Mouse (Mus musculus) forebrain, embryonic 15.5 days (tissue): ENCODE measurements around the gene Ttll12. TPM values are rescaled to one million over a fixed set of nuclear protein-coding genes. Genes with fewer than 3 reads are reported as not detected.

ENCODE experiments used
- ATAC-seq: fragments of 200-750 bp; cut with Nextera tagmentation; replicated peaks from 2 replicates; pipeline ENCODE4 v1.8.0; 2017; ENCODE audit warnings: mild to moderate bottlenecking, moderate TSS enrichment, moderate library complexity
- H3K27ac ChIP-seq: fragments of 300-500 bp; sonication (generic); replicated peaks from 2 replicates; pipeline ENCODE4 v1.5.1; 2015; ENCODE audit warnings: mild to moderate bottlenecking, inconsistent platforms
- H3K27me3 ChIP-seq: fragments of 300-500 bp; sonication (generic); 2 replicates; pipeline ENCODE4 v1.6.1; 2015; ENCODE audit warnings: inconsistent platforms
- H3K36me3 ChIP-seq: fragments of 300-500 bp; sonication (generic); 2 replicates; pipeline ENCODE4 v1.6.1; 2015; ENCODE audit warnings: mild to moderate bottlenecking, inconsistent platforms
- H3K4me1 ChIP-seq: fragments of 300-500 bp; sonication (generic); 2 replicates; pipeline ENCODE4 v1.6.1; 2015; ENCODE audit warnings: inconsistent platforms
- H3K4me2 ChIP-seq: fragments of 300-500 bp; sonication (generic); replicated peaks from 2 replicates; pipeline ENCODE4 v1.6.1; 2015; ENCODE audit warnings: mild to moderate bottlenecking, inconsistent platforms
- H3K4me3 ChIP-seq: fragments of 300-500 bp; sonication (generic); 2 replicates; pipeline ENCODE4 v1.5.1; 2015; ENCODE audit warnings: mild to moderate bottlenecking, inconsistent platforms
- H3K9ac ChIP-seq: fragments of 300-500 bp; sonication (generic); replicated peaks from 2 replicates; pipeline ENCODE4 v1.6.1; 2015; ENCODE audit warnings: mild to moderate bottlenecking, inconsistent platforms
- H3K9me3 ChIP-seq: fragments of 300-500 bp; sonication (generic); 2 replicates; pipeline ENCODE4 v1.6.1; 2016; ENCODE audit warnings: inconsistent platforms
- WGBS: fragments of 180-500 bp; shearing (Covaris S2); methylation state at CpG from one replicate; pipeline ENCODE4 v1.1.7; 2015; ENCODE audit warnings: mixed read lengths; 5-methylcytosine and 5-hydroxymethylcytosine counted together
- polyA plus RNA-seq: library from polyadenylated mRNA; unstranded; fragments of >200 nt; fragmentation: Nextera tagmentation; extraction: Ambion mirVana; gene quantifications from 2 replicates; pipeline ENCODE4 v1.2.1, GENCODE M21; 2015

Gene Ttll12
- polyA plus RNA-seq, 1 experiment from 2014 or later, result 45.0 TPM

- WGBS, result 82% methylated on average over 8 of the region's 8 CpGs
- no peaks in the 10 kb centered on the region for H3K9me3 ChIP-seq
- H3K4me2 ChIP-seq, result no peak overlapping the region
- H3K27me3 ChIP-seq, result no peaks in the 10 kb centered on the region
- H3K27ac ChIP-seq, result no peak overlapping the region
- no peak for ATAC-seq
- peaks cover 5% of the 10 kb centered on the region; the same call in 1 of the 2 replicates for H3K36me3 ChIP-seq
- H3K9ac ChIP-seq, result no peak overlapping the region
- no peak overlapping the region for H3K4me3 ChIP-seq
- H3K4me1 ChIP-seq, result peaks cover 25% of the 10 kb centered on the region
These were observed 2.4 kb downstream of the Ttll12 start for GRCm38 (mm10) chr15:83592260-83593188.

- Histone ChIP-seq H3K9me3 (no peaks in the 10 kb centered on the region), H3K4me2 (no peak overlapping the region), H3K4me1 (peaks cover 25% of the 10 kb centered on the region), H3K27ac (no peak overlapping the region), H3K9ac (no peak overlapping the region), H3K27me3 (no peaks in the 10 kb centered on the region), H3K36me3 (peaks cover 13% of the 10 kb centered on the region), H3K4me3 (no peak overlapping the region)
- no peak for ATAC-seq
- 92% methylated on average over 6 of the region's 6 CpGs for WGBS
These were observed 3.2 kb downstream of the Ttll12 start for GRCm38 (mm10) chr15:83591758-83592157.

- Histone ChIP-seq H3K4me3 (no peak overlapping the region), H3K36me3 (peaks cover 22% of the 10 kb centered on the region), H3K9ac (no peak overlapping the region), H3K4me2 (no peak overlapping the region), H3K4me1 (peaks cover 25% of the 10 kb centered on the region), H3K27me3 (no peaks in the 10 kb centered on the region), H3K27ac (no peak overlapping the region), H3K9me3 (no peaks in the 10 kb centered on the region)
- ATAC-seq, result no peak
- WGBS, result 90% methylated on average over 4 of the region's 4 CpGs
These were observed 4.1 kb downstream of the Ttll12 start for GRCm38 (mm10) chr15:83590841-83591240.

- Histone ChIP-seq H3K27me3 (no peaks in the 10 kb centered on the region), H3K4me2 (no peak overlapping the region), H3K4me1 (no peaks in the 10 kb centered on the region), H3K4me3 (no peak overlapping the region), H3K9ac (no peak overlapping the region), H3K36me3 (peaks cover 76% of the 10 kb centered on the region), H3K27ac (no peak overlapping the region), H3K9me3 (no peaks in the 10 kb centered on the region)
- 90% methylated on average over 6 of the region's 6 CpGs for WGBS
- no peak for ATAC-seq
These were observed 10.2 kb downstream of the Ttll12 start for GRCm38 (mm10) chr15:83584741-83585220.

GRCm38 (mm10) chr15:83583419-83584156, 11.4 kb downstream of the Ttll12 start:
- H3K4me3 ChIP-seq, result no peak overlapping the region
- no peak overlapping the region for H3K4me2 ChIP-seq
- ATAC-seq, result no peak
- H3K9ac ChIP-seq, result no peak overlapping the region
- WGBS, result 71% methylated on average over 8 of the region's 8 CpGs
- H3K27ac ChIP-seq, result no peak overlapping the region
- H3K36me3 ChIP-seq, result peaks cover 84% of the 10 kb centered on the region
- H3K27me3 ChIP-seq, result no peaks in the 10 kb centered on the region
- no peaks in the 10 kb centered on the region for H3K9me3 ChIP-seq
- H3K4me1 ChIP-seq, result no peaks in the 10 kb centered on the region

GRCm38 (mm10) chr15:83582931-83583330, 12.0 kb downstream of the Ttll12 start:
- H3K9ac ChIP-seq, result no peak overlapping the region
- no peak overlapping the region for H3K27ac ChIP-seq
- H3K9me3 ChIP-seq, result no peaks in the 10 kb centered on the region
- H3K27me3 ChIP-seq, result no peaks in the 10 kb centered on the region
- H3K4me2 ChIP-seq, result no peak overlapping the region
- peaks cover 87% of the 10 kb centered on the region for H3K36me3 ChIP-seq
- ATAC-seq, result no peak
- no peak overlapping the region for H3K4me3 ChIP-seq
- 83% methylated on average over 4 of the region's 4 CpGs for WGBS
- no peaks in the 10 kb centered on the region for H3K4me1 ChIP-seq

- 95% methylated on average over 9 of the region's 9 CpGs for WGBS
- no peak for ATAC-seq
These were observed 18.3 kb downstream of the Ttll12 start for GRCm38 (mm10) chr15:83576651-83577050.

GRCm38 (mm10) chr15:83575543-83575942, 19.4 kb downstream of the Ttll12 start:
- H3K36me3 ChIP-seq, result peaks cover 57% of the 10 kb centered on the region
- no peaks in the 10 kb centered on the region for H3K4me1 ChIP-seq
- ATAC-seq, result no peak
- no peaks in the 10 kb centered on the region for H3K27me3 ChIP-seq
- H3K4me3 ChIP-seq, result no peak overlapping the region
- no peak overlapping the region for H3K4me2 ChIP-seq
- H3K9ac ChIP-seq, result no peak overlapping the region
- 96% methylated on average over 8 of the region's 8 CpGs for WGBS
- H3K27ac ChIP-seq, result no peak overlapping the region
- H3K9me3 ChIP-seq, result no peaks in the 10 kb centered on the region

More at GRCm38 (mm10) chr15:83576651-83577050, 18.3 kb downstream of the Ttll12 start:
- Histone ChIP-seq H3K4me3 (no peak overlapping the region), H3K36me3 (peaks cover 68% of the 10 kb centered on the region), H3K9ac (no peak overlapping the region), H3K4me1 (no peaks in the 10 kb centered on the region), H3K9me3 (no peaks in the 10 kb centered on the region), H3K4me2 (no peak overlapping the region), H3K27ac (no peak overlapping the region), H3K27me3 (no peaks in the 10 kb centered on the region)

GRCm38 (mm10) chr15:83574731-83575351, 20.1 kb downstream of the Ttll12 start:
- no peak for ATAC-seq
- H3K36me3 ChIP-seq, result peaks cover 50% of the 10 kb centered on the region
- H3K27me3 ChIP-seq, result no peaks in the 10 kb centered on the region
- 86% methylated on average over 6 of the region's 6 CpGs for WGBS
- no peaks in the 10 kb centered on the region for H3K4me1 ChIP-seq
- no peak overlapping the region for H3K9ac ChIP-seq
- H3K27ac ChIP-seq, result no peak overlapping the region
- no peak overlapping the region for H3K4me2 ChIP-seq
- H3K9me3 ChIP-seq, result no peaks in the 10 kb centered on the region
- no peak overlapping the region for H3K4me3 ChIP-seq

- WGBS, result 97% methylated on average over 12 of the region's 12 CpGs
These were observed 21.4 kb downstream of the Ttll12 start for GRCm38 (mm10) chr15:83573606-83574005.

GRCm38 (mm10) chr15:83572132-83572531, 22.8 kb downstream of the Ttll12 start:
- Histone ChIP-seq H3K4me3 (no peak overlapping the region), H3K27me3 (no peaks in the 10 kb centered on the region), H3K36me3 (peaks cover 27% of the 10 kb centered on the region), H3K27ac (no peak overlapping the region), H3K4me1 (no peaks in the 10 kb centered on the region), H3K9me3 (no peaks in the 10 kb centered on the region), H3K9ac (no peak overlapping the region), H3K4me2 (no peak overlapping the region)
- ATAC-seq, result no peak
- 91% methylated on average over 4 of the region's 4 CpGs for WGBS

More at GRCm38 (mm10) chr15:83573606-83574005, 21.4 kb downstream of the Ttll12 start:
- Histone ChIP-seq H3K9ac (no peak overlapping the region), H3K27me3 (no peaks in the 10 kb centered on the region), H3K4me3 (no peak overlapping the region), H3K4me1 (no peaks in the 10 kb centered on the region), H3K36me3 (peaks cover 42% of the 10 kb centered on the region), H3K9me3 (no peaks in the 10 kb centered on the region), H3K27ac (no peak overlapping the region), H3K4me2 (no peak overlapping the region)
- ATAC-seq, result no peak

- H3K27me3 ChIP-seq, result no peaks in the 10 kb centered on the region
- no peaks in the 10 kb centered on the region for H3K9me3 ChIP-seq
- no peak for ATAC-seq
- no peak overlapping the region for H3K4me2 ChIP-seq
- 87% methylated on average over 5 of the region's 5 CpGs for WGBS
- H3K9ac ChIP-seq, result no peak overlapping the region
- H3K4me3 ChIP-seq, result no peak overlapping the region
- H3K36me3 ChIP-seq, result peaks cover 23% of the 10 kb centered on the region
- H3K27ac ChIP-seq, result no peak overlapping the region
- H3K4me1 ChIP-seq, result no peaks in the 10 kb centered on the region
These were observed 23.3 kb downstream of the Ttll12 start for GRCm38 (mm10) chr15:83571636-83572035.
